ENCODE assay signal across 24 mouse cellular contexts in genomic region chr2:104442341-104442740, GRCm38 (mm10). TPM values are rescaled to one million over a fixed set of nuclear protein-coding genes. Genes with fewer than 3 reads are reported as not detected.
DNase-seq lines count a peak whose midpoint lies in the region; ATAC-seq and TF ChIP-seq lines count a peak whose summit lies in the region.
"Had no signal": no experiment of that assay in that cellular context is flagged by ENCODE, and none has a peak within 500 bp of the region (broad histone marks: within the 10 kb centered on the region; RNA-seq: fewer than 3 reads in every experiment).

No protein-coding gene starts in this region.

- no peak for ATAC-seq in forebrain, embryonic 12.5 days (ENCODE audit: low FRiP score)
- ATAC-seq: activated CD4-positive, CD25-positive, alpha-beta regulatory T cell, adult 4 months; CD4-positive, CD25-positive, alpha-beta regulatory T cell, adult 4 months; forebrain, embryonic 14.5 days; forebrain, embryonic 16.5 days; Patski had no signal

- no peaks in the 10 kb centered on the region; the same call in 1 of the 2 replicates for H3K4me1 ChIP-seq in heart, adult 2 months (ENCODE audit: control insufficient read depth, insufficient read depth, low read length)
- H3K4me1 ChIP-seq in forebrain, embryonic 12.5 days, result no peaks in the 10 kb centered on the region
- H3K4me1 ChIP-seq: embryonic facial prominence, embryonic 10.5 days; embryonic facial prominence, embryonic 12.5 days had no signal

- intact Hi-C loops in heart, adult 2 months (cut with DNase I), result loop anchor here (5.0 to 10.0 kb wide), 3 partner anchors 145 to 372 kb away; partner anchors contain the start of gene Qser1

- DNase-seq in layer of hippocampus, adult 2 months (ENCODE audit: low spot score in 2 of 2), result no peak
- no peak for DNase-seq in layer of hippocampus, adult 11-12 months (ENCODE audit: low spot score)
- DNase-seq in ES-CJ7 (ENCODE audit: low read depth, low spot score), result peak; percentile 53
- DNase-seq in R1 (ENCODE audit: low read depth, low spot score), result peak; percentile 60
- DNase-seq in heart, adult 2 months, result no peak
- DNase-seq: adrenal gland, adult 8-10 months; adrenal gland, postnatal 14 days; adrenal gland, postnatal 36 days; B cell, adult 2 months; cerebellum, adult 11-12 months; cerebellum, adult 2 months; cerebellum, adult 9-10 months; cerebellum, postnatal 10 days; cerebellum, postnatal 25 days had no signal

- no peaks in the 10 kb centered on the region for H3K27me3 ChIP-seq in heart, adult 2 months (ENCODE audit: control insufficient read depth, insufficient read depth, low read length)
- H3K27me3 ChIP-seq in forebrain, embryonic 12.5 days, result no peaks in the 10 kb centered on the region
- H3K27me3 ChIP-seq: CH12.LX; embryonic facial prominence, embryonic 12.5 days; Patski had no signal

- H3K79me2 ChIP-seq in heart, adult 2 months (replicated peaks; ENCODE audit: control insufficient read depth, insufficient read depth, low read length), result no peaks in the 10 kb centered on the region

- H3K36me3 ChIP-seq in heart, adult 2 months (ENCODE audit: control insufficient read depth, insufficient read depth, low read length), result peaks cover 5% of the 10 kb centered on the region
- peaks cover 21% of the 10 kb centered on the region for H3K36me3 ChIP-seq in forebrain, embryonic 12.5 days (replicated peaks)

- no peak overlapping the region for H3K4me3 ChIP-seq in layer of hippocampus, adult 2 months
- H3K4me3 ChIP-seq in heart, adult 2 months, result no peak overlapping the region
- no peak overlapping the region for H3K4me3 ChIP-seq in forebrain, embryonic 12.5 days (replicated peaks)
- H3K4me3 ChIP-seq: embryonic facial prominence, embryonic 10.5 days; embryonic facial prominence, embryonic 12.5 days had no signal

- no peak overlapping the region for H3K27ac ChIP-seq in layer of hippocampus, adult 2 months
- no peak overlapping the region for H3K27ac ChIP-seq in heart, adult 2 months
- H3K27ac ChIP-seq in forebrain, embryonic 12.5 days, result no peak overlapping the region
- H3K27ac ChIP-seq: embryonic facial prominence, embryonic 10.5 days; embryonic facial prominence, embryonic 12.5 days had no signal

- TF ChIP-seq CTCF in layer of hippocampus, adult 2 months (conservative IDR thresholded peaks at IDR 0.05), result peak; percentile 17
- no peak for TF ChIP-seq CTCF in heart, adult 2 months (IDR thresholded peaks at IDR 0.05)

- no peak for TF ChIP-seq EP300 in heart, adult 2 months (IDR thresholded peaks at IDR 0.05; ENCODE audit: insufficient read depth, low read depth, low read length)

- no peaks in the 10 kb centered on the region for H3K9me3 ChIP-seq in forebrain, embryonic 12.5 days
- H3K9me3 ChIP-seq: embryonic facial prominence, embryonic 10.5 days; embryonic facial prominence, embryonic 12.5 days; G1E had no signal

- H3K4me2 ChIP-seq in forebrain, embryonic 12.5 days, result no peak overlapping the region
- H3K4me2 ChIP-seq: embryonic facial prominence, embryonic 12.5 days had no signal

- no peak overlapping the region for H3K9ac ChIP-seq in heart, adult 2 months (ENCODE audit: low read depth, low read length)
- H3K9ac ChIP-seq in forebrain, embryonic 12.5 days, result no peak overlapping the region
- H3K9ac ChIP-seq: embryonic facial prominence, embryonic 12.5 days had no signal

- no peak for TF ChIP-seq POLR2A in heart, adult 2 months (IDR thresholded peaks at IDR 0.05; ENCODE audit: insufficient read depth, low read depth, low read length)

- 76% methylated on average over 4 of the region's 4 CpGs for WGBS in heart, adult 2 months
- WGBS in forebrain, embryonic 12.5 days, result 62% methylated on average over 4 of the region's 4 CpGs

RNA-seq across cellular contexts. Expression of gene D430041D05Rik, which starts 31.5 kb away (rescaled TPM):
- 10 to 100 TPM; 81.2 to 87.4 TPM for total RNA-seq in layer of hippocampus, adult 2 months (2021)
- under 1 TPM; 0.05 to 0.08 TPM for total RNA-seq in heart, adult 2 months (2021)
- polyA plus RNA-seq in heart, adult 2 months (2012; rRNA removed), result 0.02 and 0.09 TPM in 2 replicates
- polyA plus RNA-seq in forebrain, embryonic 12.5 days (2016; fragmentation: Nextera tagmentation; extraction: Ambion mirVana), result 4.2 and 4.5 TPM in 2 replicates
- total RNA-seq: CH12.LX had no signal
- polyA plus RNA-seq: CD4-positive, CD25-positive, alpha-beta regulatory T cell, adult 4 months; Patski had no signal

RNA-seq across cellular contexts. Expression of gene Hipk3, which starts 51.9 kb away (rescaled TPM):
- 10 to 100 TPM; 69.4 to 72.5 TPM for total RNA-seq in layer of hippocampus, adult 2 months (2021)
- total RNA-seq in heart, adult 2 months (2021), result 100 to 1,000 TPM; 206 to 229 TPM
- polyA plus RNA-seq in heart, adult 2 months (2012; rRNA removed), result 66.9 and 147 TPM in 2 replicates
- 9.0 and 9.1 TPM in 2 replicates for polyA plus RNA-seq in forebrain, embryonic 12.5 days (2016; fragmentation: Nextera tagmentation; extraction: Ambion mirVana)

Comparison
In these comparisons a context has a peak if more than half of its experiments do, and no peak if none do; other contexts are left out.
1. DNase-seq: peak in ES-CJ7 (single experiment) and R1 (single experiment); none in layer of hippocampus, adult 2 months (0 of 2), layer of hippocampus, adult 11-12 months (single experiment) and heart, adult 2 months (0 of 2).
2. RNA of gene D430041D05Rik, which starts 31.5 kb away (total RNA-seq): 81.2 to 87.4 TPM in layer of hippocampus, adult 2 months; 0.05 to 0.08 TPM in heart, adult 2 months; every median in the first group is over 10 times any median in the second.